Mouse (Mus musculus) thymus, adult 2 months (tissue): Measurements from ENCODE around the gene Ech1.

Experiments used
- CTCF ChIP-seq: fragments of 200-500 bp; IDR thresholded peaks from 2 replicates; pipeline ENCODE4 v1.5.1; 2012; ENCODE audit warnings: mild to moderate bottlenecking, control low read depth, low read length, moderate library complexity, borderline replicate concordance; ENCODE audit not compliant: control insufficient read depth, poor library complexity, insufficient read depth; ENCODE audit errors: extremely low read depth
- POLR2A ChIP-seq: fragments of 200-500 bp; IDR thresholded peaks from 2 replicates; pipeline ENCODE4 v1.6.1; 2012; ENCODE audit warnings: mild to moderate bottlenecking, low read length, control low read depth, moderate library complexity; ENCODE audit not compliant: control insufficient read depth, poor library complexity, insufficient read depth; ENCODE audit errors: extremely low read depth

DNA sequence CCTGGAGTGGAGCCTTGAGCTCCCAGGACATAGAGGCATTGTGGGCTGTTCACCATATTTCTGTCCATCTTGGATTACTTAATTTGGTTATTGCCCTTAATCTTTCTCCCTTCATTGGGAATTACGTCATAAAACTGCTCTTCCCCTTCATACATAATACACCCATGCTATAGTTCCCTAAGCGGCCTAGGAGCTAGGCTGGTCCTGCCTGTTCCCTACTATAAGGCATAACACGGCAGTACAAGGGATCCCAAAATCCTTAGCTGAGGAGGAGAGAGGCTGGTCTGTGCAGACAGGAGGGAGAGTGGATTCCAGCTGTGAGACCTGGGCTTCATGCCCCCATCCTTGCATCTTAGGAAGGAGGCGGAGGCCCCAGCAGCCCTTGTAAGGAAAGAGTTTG, 7.1 kb upstream of the Ech1 start:
- TF ChIP-seq POLR2A, result no peak
- no peak for TF ChIP-seq CTCF
